Mouse (Mus musculus): ENCODE measurements around the gene Tada1. TPM values are rescaled to one million over a fixed set of nuclear protein-coding genes. Genes with fewer than 3 reads are reported as not detected.

Tada1 gene
- polyA plus RNA-seq, 1 experiment from 2014 or later, result 88.8 TPM

DNA sequence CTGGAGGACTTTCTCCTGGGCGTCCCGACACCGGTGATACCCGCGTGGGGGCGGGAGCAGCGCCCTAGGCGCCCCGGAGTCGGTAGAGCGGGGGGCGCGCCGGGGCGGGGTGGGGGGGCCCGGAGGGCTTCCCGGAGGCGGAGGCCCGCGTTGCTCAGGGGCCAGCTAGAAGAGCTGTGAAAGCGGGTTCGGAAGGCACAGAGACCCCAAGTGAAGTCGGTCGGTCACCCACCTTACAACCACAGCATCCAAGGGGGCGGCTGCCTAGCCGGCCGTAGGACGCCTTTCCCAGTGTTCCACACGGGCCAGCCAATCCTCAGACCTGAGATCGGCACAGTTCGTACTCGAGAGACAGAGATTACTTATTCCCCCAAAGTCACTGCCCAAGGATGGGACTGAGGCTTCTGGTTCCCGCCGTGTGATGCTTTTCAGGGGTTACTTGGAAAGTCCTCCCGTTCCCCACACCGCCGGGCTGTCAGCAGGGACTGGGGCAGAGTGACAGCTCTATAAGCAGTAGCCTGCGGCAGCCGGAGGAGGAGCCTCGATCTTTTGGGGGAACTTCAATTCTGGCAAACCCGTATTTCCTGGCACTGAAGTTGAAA is 834 bp downstream of the Tada1 start:
- H3K4me2 ChIP-seq (ENCODE audit: low read length), result peak overlapping the region; percentile 73
- peak overlapping the region; percentile 98 for H3K4me3 ChIP-seq (ENCODE audit: low read depth, low read length)
- no peaks in the 10 kb centered on the region for H3K27me3 ChIP-seq (ENCODE audit: control insufficient read depth, insufficient read depth, low read depth, low read length)
- no peaks in the 10 kb centered on the region for H3K9me3 ChIP-seq (replicated peaks; ENCODE audit: control insufficient read depth, low read length, poor library complexity, severe bottlenecking)
- H3K4me1 ChIP-seq (ENCODE audit: control insufficient read depth, insufficient read depth, low read length), result peaks cover 18% of the 10 kb centered on the region
- H3K36me3 ChIP-seq (ENCODE audit: control insufficient read depth, insufficient read depth, low read length), result peaks cover 7% of the 10 kb centered on the region; the same call in 1 of the 2 replicates
- peak overlapping the region; percentile 93 for H3K27ac ChIP-seq (ENCODE audit: low read length)
- ATAC-seq, result peak; percentile 60
- peak overlapping the region; percentile 98 for H3K9ac ChIP-seq (ENCODE audit: low read depth, low read length)
- WGBS, result under 1% methylated on average over 41 of the region's 41 CpGs

DNA sequence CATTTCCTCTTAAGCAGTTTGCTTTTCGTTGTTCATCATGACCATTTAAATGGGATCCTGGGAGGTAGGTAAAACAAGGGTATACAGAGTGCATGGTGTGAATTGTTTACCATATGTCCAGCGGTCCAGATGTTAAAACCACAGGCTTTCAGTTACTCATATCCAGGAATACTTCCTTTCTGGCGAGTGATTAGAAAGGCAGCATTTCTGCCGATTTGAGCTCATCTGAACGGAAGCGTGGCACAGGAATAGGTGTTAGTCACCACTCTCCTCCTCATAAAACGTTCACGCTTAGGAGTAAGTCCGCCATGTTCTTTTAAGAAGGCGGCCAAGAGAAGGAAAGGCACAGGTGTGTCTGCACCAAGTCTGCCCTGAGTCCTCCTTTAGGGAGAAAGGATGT is 2.4 kb downstream of the Tada1 start:
- Histone ChIP-seq H3K9ac (ENCODE audit: low read depth, low read length) (no peak overlapping the region), H3K9me3 (replicated peaks; ENCODE audit: control insufficient read depth, low read length, poor library complexity, severe bottlenecking) (no peaks in the 10 kb centered on the region), H3K4me3 (ENCODE audit: low read depth, low read length) (no peak overlapping the region), H3K27ac (ENCODE audit: low read length) (no peak overlapping the region), H3K4me2 (ENCODE audit: low read length) (no peak overlapping the region), H3K4me1 (ENCODE audit: control insufficient read depth, insufficient read depth, low read length) (peaks cover 18% of the 10 kb centered on the region), H3K27me3 (ENCODE audit: control insufficient read depth, insufficient read depth, low read depth, low read length) (no peaks in the 10 kb centered on the region), H3K36me3 (ENCODE audit: control insufficient read depth, insufficient read depth, low read length) (peaks cover 11% of the 10 kb centered on the region)
- WGBS, result 88% methylated on average over 10 of the region's 10 CpGs
- ATAC-seq, result no peak

DNA sequence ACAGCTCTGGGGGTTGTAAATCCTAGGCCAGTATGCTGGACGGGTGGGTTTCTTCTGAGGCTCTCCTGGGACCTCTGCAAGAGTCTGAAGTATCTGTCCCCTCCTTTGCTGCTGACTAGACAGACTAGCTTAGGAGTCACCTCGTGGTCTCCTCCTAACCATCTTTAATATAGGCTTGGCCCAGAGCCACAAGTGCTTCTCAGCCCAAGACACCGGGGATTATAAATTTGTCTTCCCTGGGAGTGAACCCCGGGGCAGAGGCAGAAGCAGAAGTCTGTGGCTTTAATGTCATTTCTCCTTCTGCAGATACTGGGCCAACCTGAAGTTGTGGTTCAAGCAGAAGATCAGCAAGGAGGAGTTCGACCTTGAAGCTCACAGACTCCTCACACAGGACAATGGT is 2.9 kb downstream of the Tada1 start:
- H3K9ac ChIP-seq (ENCODE audit: low read depth, low read length), result no peak overlapping the region
- 80% methylated on average over 5 of the region's 5 CpGs for WGBS
- no peak overlapping the region for H3K4me2 ChIP-seq (ENCODE audit: low read length)
- H3K4me3 ChIP-seq (ENCODE audit: low read depth, low read length), result no peak overlapping the region
- H3K36me3 ChIP-seq (ENCODE audit: control insufficient read depth, insufficient read depth, low read length), result peaks cover 13% of the 10 kb centered on the region
- no peak for ATAC-seq
- H3K4me1 ChIP-seq (ENCODE audit: control insufficient read depth, insufficient read depth, low read length), result peaks cover 18% of the 10 kb centered on the region
- H3K27ac ChIP-seq (ENCODE audit: low read length), result no peak overlapping the region
- H3K9me3 ChIP-seq (replicated peaks; ENCODE audit: control insufficient read depth, low read length, poor library complexity, severe bottlenecking), result no peaks in the 10 kb centered on the region
- H3K27me3 ChIP-seq (ENCODE audit: control insufficient read depth, insufficient read depth, low read depth, low read length), result no peaks in the 10 kb centered on the region

DNA sequence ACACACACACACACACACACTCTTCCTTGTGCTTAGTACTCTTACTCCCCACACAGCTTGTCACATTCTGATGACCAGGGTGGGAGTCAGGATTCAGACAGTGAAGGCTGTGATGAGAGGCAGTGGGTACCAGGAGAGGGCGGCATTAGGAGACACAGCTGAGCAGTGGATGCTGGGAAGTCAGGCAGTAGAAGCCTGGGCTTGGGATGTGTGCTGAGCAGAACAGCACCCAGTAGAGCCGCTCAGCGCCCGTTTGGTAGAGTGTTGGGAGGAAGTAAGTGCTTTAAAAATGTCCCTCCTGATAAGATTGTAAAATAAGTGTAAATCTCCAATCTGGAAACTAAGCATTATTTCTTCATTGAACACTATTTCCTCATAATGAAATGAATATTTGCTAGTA is 3.7 kb downstream of the Tada1 start:
- no peaks in the 10 kb centered on the region for H3K27me3 ChIP-seq (ENCODE audit: control insufficient read depth, insufficient read depth, low read depth, low read length)
- ATAC-seq, result no peak
- 86% methylated on average over 4 of the region's 4 CpGs for WGBS
- no peak overlapping the region for H3K9ac ChIP-seq (ENCODE audit: low read depth, low read length)
- H3K9me3 ChIP-seq (replicated peaks; ENCODE audit: control insufficient read depth, low read length, poor library complexity, severe bottlenecking), result no peaks in the 10 kb centered on the region
- peaks cover 18% of the 10 kb centered on the region for H3K4me1 ChIP-seq (ENCODE audit: control insufficient read depth, insufficient read depth, low read length)
- H3K4me2 ChIP-seq (ENCODE audit: low read length), result no peak overlapping the region
- no peak overlapping the region for H3K4me3 ChIP-seq (ENCODE audit: low read depth, low read length)
- H3K36me3 ChIP-seq (ENCODE audit: control insufficient read depth, insufficient read depth, low read length), result peaks cover 13% of the 10 kb centered on the region
- H3K27ac ChIP-seq (ENCODE audit: low read length), result no peak overlapping the region

DNA sequence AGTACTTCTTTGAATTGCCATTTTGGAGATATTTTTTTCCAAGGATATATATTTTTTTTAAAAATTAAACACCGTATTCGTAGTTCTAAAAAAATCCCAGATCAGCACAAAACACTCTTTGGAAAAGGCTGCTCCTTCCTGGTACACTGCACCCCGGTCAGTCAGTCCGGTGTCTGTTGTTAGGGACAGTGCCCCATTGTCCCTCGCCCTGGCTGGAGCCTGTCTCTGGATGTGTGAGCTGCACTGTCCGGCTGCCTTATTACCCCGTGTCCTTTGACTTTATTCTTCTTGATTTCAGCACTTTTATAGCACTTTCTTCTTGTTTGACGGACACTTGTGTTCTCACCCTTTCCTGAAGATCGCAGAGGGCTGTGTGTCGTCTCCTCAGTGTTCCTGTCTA is 5.7 kb downstream of the Tada1 start:
- H3K36me3 ChIP-seq (ENCODE audit: control insufficient read depth, insufficient read depth, low read length), result peaks cover 22% of the 10 kb centered on the region

DNA sequence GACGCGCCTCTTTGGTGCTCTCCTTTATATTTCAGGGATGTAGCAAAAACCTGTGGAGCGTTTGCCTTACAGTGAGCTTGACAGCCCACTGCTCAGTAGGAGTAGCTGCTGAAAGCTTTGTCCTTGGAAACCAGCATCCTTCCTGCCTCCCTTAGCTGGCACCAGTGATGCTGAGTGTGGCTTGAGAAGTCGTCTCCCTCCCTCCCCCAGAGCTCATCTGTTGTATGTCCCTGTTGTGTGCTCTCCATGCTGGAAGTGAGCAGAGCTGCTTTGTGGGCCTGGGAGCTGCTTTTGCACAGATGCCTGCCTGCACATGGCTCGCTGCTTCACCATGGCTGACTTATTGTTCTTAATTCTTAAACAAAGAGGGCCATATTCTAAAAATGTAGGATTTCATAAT is 6.5 kb downstream of the Tada1 start:
- H3K9me3 ChIP-seq (replicated peaks; ENCODE audit: control insufficient read depth, low read length, poor library complexity, severe bottlenecking), result no peaks in the 10 kb centered on the region
- ATAC-seq, result no peak
- H3K27me3 ChIP-seq (ENCODE audit: control insufficient read depth, insufficient read depth, low read depth, low read length), result no peaks in the 10 kb centered on the region
- H3K27ac ChIP-seq (ENCODE audit: low read length), result no peak overlapping the region
- peaks cover 12% of the 10 kb centered on the region for H3K4me1 ChIP-seq (ENCODE audit: control insufficient read depth, insufficient read depth, low read length)
- 83% methylated on average over 5 of the region's 5 CpGs for WGBS
- H3K4me3 ChIP-seq (ENCODE audit: low read depth, low read length), result no peak overlapping the region
- no peak overlapping the region for H3K4me2 ChIP-seq (ENCODE audit: low read length)
- H3K9ac ChIP-seq (ENCODE audit: low read depth, low read length), result no peak overlapping the region
- H3K36me3 ChIP-seq (ENCODE audit: control insufficient read depth, insufficient read depth, low read length), result peaks cover 28% of the 10 kb centered on the region

More for the DNA sequence above, 5.7 kb downstream of the Tada1 start:
- no peaks in the 10 kb centered on the region for H3K9me3 ChIP-seq (replicated peaks; ENCODE audit: control insufficient read depth, low read length, poor library complexity, severe bottlenecking)
- no peak overlapping the region for H3K4me2 ChIP-seq (ENCODE audit: low read length)
- H3K27me3 ChIP-seq (ENCODE audit: control insufficient read depth, insufficient read depth, low read depth, low read length), result no peaks in the 10 kb centered on the region
- no peak overlapping the region for H3K9ac ChIP-seq (ENCODE audit: low read depth, low read length)
- H3K27ac ChIP-seq (ENCODE audit: low read length), result no peak overlapping the region
- 95% methylated on average over 10 of the region's 10 CpGs for WGBS
- H3K4me1 ChIP-seq (ENCODE audit: control insufficient read depth, insufficient read depth, low read length), result peaks cover 14% of the 10 kb centered on the region
- no peak overlapping the region for H3K4me3 ChIP-seq (ENCODE audit: low read depth, low read length)
- no peak for ATAC-seq

DNA sequence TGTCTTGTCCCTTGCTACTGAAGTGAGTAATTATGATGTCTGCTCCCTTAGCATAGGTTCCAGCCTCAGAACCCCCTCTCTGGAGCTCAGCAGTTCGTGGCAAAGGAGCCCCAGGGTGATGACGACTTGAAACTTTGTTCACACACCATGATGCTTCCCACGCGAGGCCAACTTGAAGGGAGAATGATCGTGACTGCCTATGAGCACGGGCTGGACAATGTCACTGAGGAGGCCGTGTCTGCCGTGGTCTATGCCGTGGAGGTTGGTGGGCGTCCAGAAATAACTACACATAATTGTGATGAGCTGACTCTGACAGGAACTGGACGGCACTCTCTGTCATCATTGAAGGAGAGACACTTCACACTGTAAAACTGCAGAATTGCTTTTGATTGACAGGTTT is 9.6 kb downstream of the Tada1 start:
- ATAC-seq, result no peak
- H3K36me3 ChIP-seq (ENCODE audit: control insufficient read depth, insufficient read depth, low read length), result peaks cover 30% of the 10 kb centered on the region

DNA sequence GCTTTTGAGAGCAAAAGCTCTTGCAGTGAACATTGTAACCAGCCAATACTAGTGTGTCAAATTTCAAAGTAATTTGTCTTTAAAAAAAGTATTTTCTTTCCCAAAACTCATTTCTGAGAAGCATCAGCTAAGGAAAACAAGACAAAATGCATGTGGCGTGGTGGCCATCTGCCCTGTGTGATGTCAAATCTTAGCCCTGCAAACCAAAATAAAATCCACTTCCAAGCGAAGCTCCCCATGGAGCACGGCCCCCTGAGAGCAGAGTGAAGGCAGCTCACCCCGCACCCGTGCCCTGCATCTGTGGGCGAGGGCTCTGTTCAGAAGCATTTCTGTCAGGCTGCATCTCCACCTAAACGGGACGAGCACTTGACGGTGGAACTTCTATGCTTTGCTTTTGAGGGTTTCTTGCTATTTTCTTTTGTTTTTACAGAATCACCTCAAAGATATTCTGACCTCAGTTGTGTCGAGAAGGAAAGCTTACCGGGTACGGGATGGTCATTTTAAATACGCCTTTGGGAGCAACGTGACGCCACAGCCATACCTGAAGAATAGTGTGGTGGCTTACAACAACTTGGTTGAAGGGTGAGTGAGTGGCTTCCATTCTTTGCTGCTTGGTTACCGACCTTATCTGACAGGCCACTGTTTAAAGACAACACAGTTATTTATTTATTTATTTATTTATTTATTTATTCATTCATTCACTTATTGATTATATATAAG is 10.7 kb downstream of the Tada1 start:
- ATAC-seq, result no peak
- Histone ChIP-seq H3K9me3 (replicated peaks; ENCODE audit: control insufficient read depth, low read length, poor library complexity, severe bottlenecking) (no peaks in the 10 kb centered on the region), H3K9ac (ENCODE audit: low read depth, low read length) (no peak overlapping the region), H3K4me3 (ENCODE audit: low read depth, low read length) (no peak overlapping the region), H3K27ac (ENCODE audit: low read length) (no peak overlapping the region), H3K4me2 (ENCODE audit: low read length) (no peak overlapping the region), H3K4me1 (ENCODE audit: control insufficient read depth, insufficient read depth, low read length) (no peaks in the 10 kb centered on the region), H3K36me3 (ENCODE audit: control insufficient read depth, insufficient read depth, low read length) (peaks cover 37% of the 10 kb centered on the region), H3K27me3 (ENCODE audit: control insufficient read depth, insufficient read depth, low read depth, low read length) (no peaks in the 10 kb centered on the region)
- 93% methylated on average over 16 of the region's 16 CpGs for WGBS

More for the DNA sequence above, 9.6 kb downstream of the Tada1 start:
- no peak overlapping the region for H3K9ac ChIP-seq (ENCODE audit: low read depth, low read length)
- H3K4me1 ChIP-seq (ENCODE audit: control insufficient read depth, insufficient read depth, low read length), result no peaks in the 10 kb centered on the region
- H3K27me3 ChIP-seq (ENCODE audit: control insufficient read depth, insufficient read depth, low read depth, low read length), result no peaks in the 10 kb centered on the region
- H3K4me2 ChIP-seq (ENCODE audit: low read length), result no peak overlapping the region
- H3K27ac ChIP-seq (ENCODE audit: low read length), result no peak overlapping the region
- H3K9me3 ChIP-seq (replicated peaks; ENCODE audit: control insufficient read depth, low read length, poor library complexity, severe bottlenecking), result no peaks in the 10 kb centered on the region
- 94% methylated on average over 11 of the region's 11 CpGs for WGBS
- no peak overlapping the region for H3K4me3 ChIP-seq (ENCODE audit: low read depth, low read length)

DNA sequence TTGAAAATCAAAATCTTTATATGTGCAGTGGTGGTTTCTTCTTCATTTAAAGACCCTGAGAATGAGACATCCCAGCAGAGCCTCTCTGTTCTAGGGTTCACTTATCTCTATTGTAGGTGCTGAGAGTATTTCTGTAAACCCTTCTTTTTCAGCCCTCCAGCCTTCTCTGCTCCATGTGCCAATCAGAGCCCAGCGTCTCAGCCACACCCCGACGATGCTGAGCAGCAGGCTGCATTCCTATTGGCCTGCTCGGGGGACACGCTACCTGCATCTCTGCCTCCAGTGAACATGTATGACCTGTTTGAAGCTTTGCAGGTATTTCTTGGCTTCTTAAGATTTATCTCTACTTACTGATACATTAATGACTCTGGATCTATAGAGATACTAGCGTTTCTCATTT is 12.8 kb downstream of the Tada1 start:
- H3K36me3 ChIP-seq (ENCODE audit: control insufficient read depth, insufficient read depth, low read length), result peaks cover 38% of the 10 kb centered on the region
- no peaks in the 10 kb centered on the region for H3K4me1 ChIP-seq (ENCODE audit: control insufficient read depth, insufficient read depth, low read length)
- H3K9me3 ChIP-seq (replicated peaks; ENCODE audit: control insufficient read depth, low read length, poor library complexity, severe bottlenecking), result no peaks in the 10 kb centered on the region
- H3K4me2 ChIP-seq (ENCODE audit: low read length), result no peak overlapping the region
- no peak for ATAC-seq
- H3K9ac ChIP-seq (ENCODE audit: low read depth, low read length), result no peak overlapping the region
- no peak overlapping the region for H3K4me3 ChIP-seq (ENCODE audit: low read depth, low read length)
- no peaks in the 10 kb centered on the region for H3K27me3 ChIP-seq (ENCODE audit: control insufficient read depth, insufficient read depth, low read depth, low read length)
- no peak overlapping the region for H3K27ac ChIP-seq (ENCODE audit: low read length)
- 90% methylated on average over 6 of the region's 6 CpGs for WGBS

Data from midbrain, embryonic 16.5 days (tissue).